ENCODE assay signal across 9 mouse cellular contexts in the genomic region with DNA sequence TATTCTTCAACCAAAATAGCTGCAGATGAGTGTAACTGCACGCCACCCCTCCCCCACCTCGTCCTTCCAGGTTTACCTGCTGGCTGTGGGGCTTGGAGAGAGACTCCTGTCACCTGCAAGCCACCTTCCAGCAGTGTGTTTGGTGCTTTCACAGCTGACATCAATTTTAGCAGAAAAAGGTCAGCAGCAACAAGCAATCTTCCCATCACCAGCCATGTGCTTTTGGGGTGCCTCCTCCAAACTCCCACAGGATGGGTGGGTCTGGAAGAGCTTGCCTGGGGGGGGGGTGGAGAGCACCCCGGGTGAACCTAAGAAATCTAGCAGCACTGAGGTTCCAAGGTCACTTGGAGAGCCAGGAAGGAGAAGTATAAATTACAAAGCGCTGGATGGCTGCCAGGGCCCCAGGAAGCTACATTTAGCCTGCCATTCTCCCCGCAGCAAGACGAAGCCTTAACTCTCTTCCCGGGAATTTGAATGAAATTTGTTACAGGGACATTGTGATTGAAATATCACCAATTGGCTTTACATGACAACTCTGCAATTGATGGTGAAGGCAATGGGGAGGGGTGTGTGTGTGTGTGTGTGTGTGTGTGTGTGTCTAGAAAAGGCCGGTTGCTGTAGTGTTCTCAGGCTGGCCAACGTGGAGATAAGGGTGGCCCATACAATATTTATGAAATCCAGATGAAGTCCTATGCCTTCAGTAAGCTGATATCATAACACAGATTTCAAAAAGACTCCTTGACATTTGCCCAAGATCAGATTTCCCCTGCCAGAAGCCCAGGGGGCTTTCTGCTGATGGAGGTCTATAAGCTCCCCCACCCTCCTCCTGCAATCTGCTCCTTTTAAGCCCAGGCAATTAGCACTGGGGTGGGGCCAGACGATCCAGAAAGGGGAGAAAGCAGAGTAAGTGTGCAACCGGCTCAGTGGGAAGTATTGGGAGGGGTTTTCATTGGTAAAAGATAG. TPM values are rescaled to one million over a fixed set of nuclear protein-coding genes. Genes with fewer than 3 reads are reported as not detected.
DNase-seq lines count a peak whose midpoint lies in the region; ATAC-seq lines count a peak whose summit lies in the region.
"Had no signal": no experiment of that assay in that cellular context is flagged by ENCODE, and none has a peak within 500 bp of the region (broad histone marks: within the 10 kb centered on the region; RNA-seq: fewer than 3 reads in every experiment).

No protein-coding gene starts in this region.

- 7% methylated on average over 11 of the region's 11 CpGs for WGBS in heart, embryonic 13.5 days
- WGBS in limb, embryonic 15.5 days = 3% methylated on average over 11 of the region's 11 CpGs

- peaks cover 36% of the 10 kb centered on the region for H3K27me3 ChIP-seq in heart, embryonic 13.5 days (replicated peaks)
- H3K27me3 ChIP-seq in limb, embryonic 15.5 days = peaks cover 7% of the 10 kb centered on the region; the same call in 1 of the 2 replicates

- H3K4me2 ChIP-seq in heart, embryonic 13.5 days = peak overlapping the region; percentile 54
- H3K4me2 ChIP-seq in limb, embryonic 15.5 days = 0 out of 2 replicates have a peak overlapping the region, but pooled peaks have one; percentile 2

- no peak overlapping the region for H3K27ac ChIP-seq in heart, embryonic 13.5 days (replicated peaks)
- no peak overlapping the region for H3K27ac ChIP-seq in limb, embryonic 15.5 days

- H3K4me3 ChIP-seq in heart, embryonic 13.5 days = peak overlapping the region; percentile 6; the same call in 1 of the 2 replicates
- H3K4me3 ChIP-seq in limb, embryonic 15.5 days = no peak overlapping the region

- no peaks in the 10 kb centered on the region for H3K9me3 ChIP-seq in heart, embryonic 13.5 days
- no peaks in the 10 kb centered on the region for H3K9me3 ChIP-seq in limb, embryonic 15.5 days

- peak overlapping the region; percentile 25; the same call in 1 of the 2 replicates for H3K9ac ChIP-seq in heart, embryonic 13.5 days
- no peak overlapping the region for H3K9ac ChIP-seq in limb, embryonic 15.5 days

- intact Hi-C loops in heart, postnatal 25 days (cut with DNase I) = no loop called here

- DNase-seq in heart, postnatal 25 days (ENCODE audit: low spot score) = no peak
- DNase-seq in adrenal gland, postnatal 14 days = peak; percentile 74
- DNase-seq in heart, postnatal 4 days = peak; percentile 46
- DNase-seq in layer of hippocampus, postnatal 10 days (ENCODE audit: low spot score in 2 of 2) = no peak
- DNase-seq in gastrocnemius, adult 8-10 months (ENCODE audit: low spot score in 2 of 2) = no peak

- peaks cover 14% of the 10 kb centered on the region for H3K4me1 ChIP-seq in heart, embryonic 13.5 days
- peaks cover 21% of the 10 kb centered on the region for H3K4me1 ChIP-seq in limb, embryonic 15.5 days

- no peaks in the 10 kb centered on the region for H3K36me3 ChIP-seq in heart, embryonic 13.5 days
- H3K36me3 ChIP-seq in limb, embryonic 15.5 days = no peaks in the 10 kb centered on the region
- H3K36me3 ChIP-seq: G1E had no signal

- no peak for ATAC-seq in heart, embryonic 13.5 days (ENCODE audit: extremely low read depth, insufficient number of reproducible peaks, low FRiP score, low TSS enrichment)
- ATAC-seq in limb, embryonic 15.5 days (ENCODE audit: insufficient number of reproducible peaks, low FRiP score, low TSS enrichment, low read depth) = no peak
- ATAC-seq in erythroid progenitor cell, adult 5-6 weeks (replicated peaks; ENCODE audit: low FRiP score, poor library complexity, severe bottlenecking) = no peak

RNA-seq across cellular contexts. Expression of a gene that starts 13.8 kb away (rescaled TPM):
- polyA plus RNA-seq in heart, embryonic 13.5 days (2015; fragmentation: Nextera tagmentation; extraction: Ambion mirVana) = 0.91 and 1.6 TPM in 2 replicates
- total RNA-seq in heart, postnatal 25 days (2021) = under 1 TPM in 1 of 2 experiments, not detected in 1; 0.22 TPM
- 3.8 and 7.0 TPM in 2 replicates for total RNA-seq in adrenal gland, postnatal 14 days (2021)
- under 1 TPM; 0.38 to 0.74 TPM for total RNA-seq in heart, postnatal 4 days (2021)
- polyA plus RNA-seq in limb, embryonic 15.5 days (2015; fragmentation: Nextera tagmentation; extraction: Ambion mirVana) = 1.2 and 1.3 TPM in 2 replicates
- not detected in 2 replicates for total RNA-seq in erythroid progenitor cell, adult 5-6 weeks (2015; ENCODE audit: low replicate concordance)
- not detected in 2 replicates for total RNA-seq in erythroid progenitor cell, adult 5-6 weeks (2017; ENCODE audit: low replicate concordance)
- total RNA-seq in layer of hippocampus, postnatal 10 days (2021) = 10 to 100 TPM; 24.0 to 34.8 TPM
- 1 to 10 TPM in 1 of 4 experiments, under 1 TPM in 3; 0.29 to 1.6 (median 0.55) TPM for total RNA-seq in gastrocnemius, adult 8-10 months (2022)
- polyA plus RNA-seq: G1E had no signal

Comparison
In these comparisons a context has a peak if more than half of its experiments do, and no peak if none do; other contexts are left out.
1. DNase-seq: peak in adrenal gland, postnatal 14 days (single experiment) and heart, postnatal 4 days (single experiment); none in heart, postnatal 25 days (single experiment), layer of hippocampus, postnatal 10 days (0 of 2) and gastrocnemius, adult 8-10 months (0 of 2).